Mouse (Mus musculus) MEL (cell line): Measurements from ENCODE around the gene Trim62. TPM values are rescaled to one million over a fixed set of nuclear protein-coding genes. Genes with fewer than 3 reads are reported as not detected.

Experiments
- DNase-seq: peaks from one replicate; pipeline ENCODE4 v3.0.0; 2011; ENCODE audit warnings: low read depth, low spot score
- H3K27ac ChIP-seq: 2 replicates; pipeline ENCODE4 v1.5.1; 2012; ENCODE audit warnings: low read depth, mild to moderate bottlenecking, control low read depth, low read length, moderate library complexity; ENCODE audit not compliant: control insufficient read depth
- H3K27me3 ChIP-seq, 2 experiments: fragments of 150-350 bp in 1 of 2; sonication (generic) in 1 of 2; 2 replicates each; pipeline ENCODE4 v1.6.1; 2012; ENCODE audit warnings: low read length in 2 of 2, mild to moderate bottlenecking in 2 of 2, improper control_type of control experiment in 1 of 2, moderate library complexity in 1 of 2; ENCODE audit not compliant: insufficient read depth in 2 of 2, control insufficient read depth in 1 of 2
- H3K36me3 ChIP-seq, 2 experiments: 2 replicates each; pipeline ENCODE4 v1.6.1; 2012 to 2014; ENCODE audit warnings: low read length in 2 of 2, improper control_type of control experiment in 1 of 2, inconsistent platforms in 1 of 2, mild to moderate bottlenecking in 1 of 2; ENCODE audit not compliant: insufficient read depth in 2 of 2, control insufficient read depth in 1 of 2
- H3K4me1 ChIP-seq, 2 experiments: fragments of 150-350 bp in 1 of 2; sonication (generic) in 1 of 2; 2 replicates each; pipeline ENCODE4 v1.6.1; 2012; ENCODE audit warnings: low read length in 2 of 2, improper control_type of control experiment in 1 of 2, mild to moderate bottlenecking in 1 of 2; ENCODE audit not compliant: insufficient read depth in 2 of 2, control insufficient read depth in 1 of 2
- H3K4me3 ChIP-seq, 2 experiments: fragments of 150-350 bp in 1 of 2; sonication (generic) in 1 of 2; 2 replicates each; pipeline ENCODE4 v1.5.1; 2012; ENCODE audit warnings: low read depth in 2 of 2, low read length in 2 of 2, mild to moderate bottlenecking in 2 of 2, moderate library complexity in 2 of 2, control low read depth in 1 of 2, improper control_type of control experiment in 1 of 2; ENCODE audit not compliant: control insufficient read depth in 1 of 2, insufficient read depth in 1 of 2
- H3K79me2 ChIP-seq: 2 replicates; pipeline ENCODE4 v1.6.1; 2012; ENCODE audit warnings: mild to moderate bottlenecking, low read length, moderate library complexity; ENCODE audit not compliant: control insufficient read depth, poor library complexity, insufficient read depth
- H3K9ac ChIP-seq: 2 replicates; pipeline ENCODE4 v1.6.1; 2012; ENCODE audit warnings: low read depth, mild to moderate bottlenecking, control low read depth, low read length, moderate library complexity; ENCODE audit not compliant: control insufficient read depth, poor library complexity, severe bottlenecking
- H3K9me3 ChIP-seq: fragments of 150-350 bp; sonication (generic); replicated peaks from 2 replicates; pipeline ENCODE4 v1.6.1; 2012; ENCODE audit warnings: mild to moderate bottlenecking, low read length, improper control_type of control experiment, moderate library complexity; ENCODE audit not compliant: insufficient read depth
- BHLHE40 ChIP-seq: IDR thresholded peaks from 2 replicates; pipeline ENCODE4 v1.6.1; 2012; ENCODE audit warnings: low read depth, mild to moderate bottlenecking, inconsistent platforms, low read length, improper control_type of control experiment, borderline replicate concordance
- CHD2 ChIP-seq: IDR thresholded peaks from 2 replicates; pipeline ENCODE4 v1.6.1; 2011; ENCODE audit warnings: low read length, improper control_type of control experiment
- EP300 ChIP-seq, 2 experiments: IDR thresholded peaks; 2 replicates each; pipeline ENCODE4 v1.6.1; 2011; ENCODE audit warnings: improper control_type of control experiment in 2 of 2, low read length in 2 of 2, low read depth in 1 of 2, mild to moderate bottlenecking in 1 of 2
- GABPA ChIP-seq: IDR thresholded peaks from 2 replicates; pipeline ENCODE4 v1.6.1; 2012; ENCODE audit warnings: low read depth, mild to moderate bottlenecking, inconsistent platforms, low read length, improper control_type of control experiment, moderate library complexity
- GATA1 ChIP-seq: IDR thresholded peaks from 2 replicates; pipeline ENCODE4 v1.6.1; 2011; ENCODE audit warnings: low read depth, low read length, improper control_type of control experiment
- HCFC1 ChIP-seq: IDR thresholded peaks from 2 replicates; pipeline ENCODE4 v1.6.1; 2012; ENCODE audit warnings: low read depth, mild to moderate bottlenecking, inconsistent platforms, low read length, improper control_type of control experiment, moderate library complexity
- JUND ChIP-seq: IDR thresholded peaks from 2 replicates; pipeline ENCODE4 v1.6.1; 2011; ENCODE audit warnings: low read depth, mild to moderate bottlenecking, improper control_type of control experiment, low read length
- KAT2A ChIP-seq: conservative IDR thresholded peaks from 2 replicates; pipeline ENCODE4 v1.6.1; 2012; ENCODE audit warnings: low read depth, low read length, improper control_type of control experiment, inconsistent platforms
- MAX ChIP-seq: IDR thresholded peaks from 2 replicates; pipeline ENCODE4 v1.6.1; 2011; ENCODE audit warnings: low read length, improper control_type of control experiment
- MAZ ChIP-seq: IDR thresholded peaks from 2 replicates; pipeline ENCODE4 v1.6.1; 2012; ENCODE audit warnings: low read depth, mild to moderate bottlenecking, inconsistent platforms, low read length, improper control_type of control experiment
- MXI1 ChIP-seq: IDR thresholded peaks from 2 replicates; pipeline ENCODE4 v1.6.1; 2011; ENCODE audit warnings: mild to moderate bottlenecking, low read depth, low read length, improper control_type of control experiment
- POLR2A ChIP-seq, 2 experiments: IDR thresholded peaks; 2 replicates each; pipeline ENCODE4 v1.6.1; 2011 to 2012; ENCODE audit warnings: low read length in 2 of 2, mild to moderate bottlenecking in 2 of 2, control low read depth in 1 of 2, improper control_type of control experiment in 1 of 2, low read depth in 1 of 2, moderate library complexity in 1 of 2; ENCODE audit not compliant: control insufficient read depth in 1 of 2, insufficient read depth in 1 of 2, poor library complexity in 1 of 2
- POLR2AphosphoS2 ChIP-seq: IDR thresholded peaks from 2 replicates; pipeline ENCODE4 v1.6.1; 2011; ENCODE audit warnings: low read length, improper control_type of control experiment
- RAD21 ChIP-seq: IDR thresholded peaks from 2 replicates; pipeline ENCODE4 v1.6.1; 2011; ENCODE audit warnings: mild to moderate bottlenecking, low read depth, low read length, improper control_type of control experiment
- SMC3 ChIP-seq: IDR thresholded peaks from 2 replicates; pipeline ENCODE4 v1.6.1; 2011; ENCODE audit warnings: low read depth, low read length, improper control_type of control experiment
- TAL1 ChIP-seq: IDR thresholded peaks from 2 replicates; pipeline ENCODE4 v1.6.1; 2012; ENCODE audit warnings: mild to moderate bottlenecking, inconsistent platforms, low read length, moderate library complexity, mixed read lengths
- UBTF ChIP-seq: IDR thresholded peaks from 2 replicates; pipeline ENCODE4 v1.6.1; 2012; ENCODE audit warnings: low read depth, mild to moderate bottlenecking, inconsistent platforms, low read length, improper control_type of control experiment, moderate library complexity, borderline replicate concordance; ENCODE audit not compliant: insufficient read depth
- USF2 ChIP-seq, 2 experiments: IDR thresholded peaks; 2 replicates each; pipeline ENCODE4 v1.6.1; 2011 to 2012; ENCODE audit warnings: improper control_type of control experiment in 2 of 2, low read length in 2 of 2, borderline replicate concordance in 1 of 2, inconsistent platforms in 1 of 2, low read depth in 1 of 2, mild to moderate bottlenecking in 1 of 2; ENCODE audit not compliant: insufficient read depth in 1 of 2
- ZMIZ1 ChIP-seq: IDR thresholded peaks from 2 replicates; pipeline ENCODE4 v1.6.1; 2012; ENCODE audit warnings: low read depth, mild to moderate bottlenecking, inconsistent platforms, low read length, improper control_type of control experiment, moderate library complexity
- polyA plus RNA-seq, 2 experiments: library from polyadenylated mRNA; stranded (reverse) in 1 of 2; unstranded in 1 of 2; fragments of >175 nt in 1 of 2; fragments of >200 nt in 1 of 2; gene quantifications; 2 replicates each; pipeline versions ENCODE4 v1.2.1 to v1.2.4; 2012; ENCODE audit warnings: low replicate concordance in 2 of 2, low read depth in 1 of 2; ENCODE audit not compliant: insufficient read length in 2 of 2, insufficient read depth in 1 of 2, missing spikeins in 1 of 2
- total RNA-seq: library from RNA; depleted of rRNA; stranded (reverse); fragments of 300-350 nt; gene quantifications from 2 replicates; pipeline ENCODE4 v1.2.3, GENCODE M21; 2012

Trim62 gene
- total and polyA plus RNA-seq, 3 experiments: 0.12 to 1.2 TPM; not detected in 1

DNA sequence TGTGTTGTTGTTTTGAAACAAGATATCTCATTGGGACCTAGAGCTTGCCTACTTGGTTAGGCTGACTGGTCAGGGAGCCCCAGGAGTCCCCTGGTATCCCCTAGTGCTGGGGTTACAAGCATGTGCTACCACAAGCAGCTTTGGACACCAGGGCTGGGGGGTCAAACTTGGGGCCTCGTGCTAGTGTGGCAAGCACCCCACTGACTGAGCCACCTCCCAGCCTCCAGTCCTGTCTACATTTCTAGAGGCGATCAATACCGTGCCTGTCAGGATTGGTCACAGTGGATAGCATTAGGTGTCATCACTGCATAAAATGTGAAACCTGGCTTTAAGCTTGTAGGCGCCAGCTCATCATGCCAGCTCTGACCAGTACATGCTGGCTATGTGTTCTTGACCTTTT is 12.5 kb downstream of the Trim62 start:
- TF ChIP-seq GABPA (no peak), RAD21 (no peak), TAL1 (no peak), POLR2A (IDR thresholded peaks at IDR 0.05; ENCODE audit: control insufficient read depth in 1 of 2, insufficient read depth in 1 of 2, low read depth in 1 of 2, low read length in 2 of 2, poor library complexity in 1 of 2) (no peak), USF2 (IDR thresholded peaks at IDR 0.05; ENCODE audit: borderline replicate concordance in 1 of 2, insufficient read depth in 1 of 2, low read depth in 1 of 2, low read length in 2 of 2) (no peak), SMC3 (no peak), JUND (no peak), MAX (no peak), MAZ (no peak)
- Histone ChIP-seq H3K9ac (no peak overlapping the region), H3K27ac (no peak overlapping the region), H3K79me2 (no peaks in the 10 kb centered on the region), H3K9me3 (no peaks in the 10 kb centered on the region), H3K4me1 (no peaks in the 10 kb centered on the region), H3K4me3 (no peak overlapping the region), H3K36me3 (no peaks in the 10 kb centered on the region), H3K27me3 (no peaks in the 10 kb centered on the region)
- no peak for DNase-seq

- no peak for DNase-seq
- Histone ChIP-seq H3K4me1 (no peaks in the 10 kb centered on the region), H3K9ac (no peak overlapping the region), H3K9me3 (no peaks in the 10 kb centered on the region), H3K4me3 (no peak overlapping the region), H3K79me2 (no peaks in the 10 kb centered on the region), H3K27ac (no peak overlapping the region), H3K36me3 (no peaks in the 10 kb centered on the region), H3K27me3 (no peaks in the 10 kb centered on the region)
- TF ChIP-seq ZMIZ1: no peak
- no peak for TF ChIP-seq UBTF
- no peak for TF ChIP-seq POLR2AphosphoS2
- TF ChIP-seq BHLHE40: no peak
- no peak for TF ChIP-seq MXI1
- no peak for TF ChIP-seq JUND
- TF ChIP-seq, all 39 proteins: peak for 0
Measured at GRCm38 (mm10) chr4:128896667-128897066, 13.3 kb downstream of the Trim62 start.

- H3K27ac ChIP-seq: no peak overlapping the region
- DNase-seq: no peak
Measured at GRCm38 (mm10) chr4:128897911-128898421, 14.6 kb downstream of the Trim62 start.

More at GRCm38 (mm10) chr4:128897911-128898421, 14.6 kb downstream of the Trim62 start:
- TF ChIP-seq HCFC1: no peak
- TF ChIP-seq POLR2AphosphoS2: no peak
- no peak for TF ChIP-seq KAT2A
- no peak for TF ChIP-seq UBTF
- TF ChIP-seq CHD2: no peak
- no peak for TF ChIP-seq EP300 (IDR thresholded peaks at IDR 0.05; ENCODE audit: low read depth in 1 of 2, low read length in 2 of 2)
- TF ChIP-seq GATA1: no peak
- no peak overlapping the region for H3K4me3 ChIP-seq
- H3K9ac ChIP-seq: no peak overlapping the region
- no peaks in the 10 kb centered on the region for H3K36me3 ChIP-seq
- H3K79me2 ChIP-seq: no peaks in the 10 kb centered on the region
- no peaks in the 10 kb centered on the region for H3K4me1 ChIP-seq
- H3K27me3 ChIP-seq: no peaks in the 10 kb centered on the region
- H3K9me3 ChIP-seq: no peaks in the 10 kb centered on the region
